In genomic region chr7:70327191-70327590, GRCm38 (mm10) we compare ENCODE assay signal across 25 mouse cellular contexts. TPM values are rescaled to one million over a fixed set of nuclear protein-coding genes. Genes with fewer than 3 reads are reported as not detected.
DNase-seq lines count a peak whose midpoint lies in the region; ATAC-seq lines count a peak whose summit lies in the region.
"Had no signal": no experiment of that assay in that cellular context is flagged by ENCODE, and none has a peak within 500 bp of the region (broad histone marks: within the 10 kb centered on the region; RNA-seq: fewer than 3 reads in every experiment).

No protein-coding gene starts in this region.

- H3K9me3 ChIP-seq in hindbrain, embryonic 10.5 days = no peaks in the 10 kb centered on the region
- H3K9me3 ChIP-seq in hindbrain, embryonic 16.5 days (ENCODE audit: control insufficient read depth, low read length) = no peaks in the 10 kb centered on the region
- no peaks in the 10 kb centered on the region for H3K9me3 ChIP-seq in midbrain, embryonic 13.5 days
- H3K9me3 ChIP-seq: heart, embryonic 15.5 days; liver, embryonic 15.5 days; lung, embryonic 15.5 days; stomach, embryonic 15.5 days had no signal

- H3K27ac ChIP-seq in hindbrain, embryonic 10.5 days = peak overlapping the region; percentile 93
- H3K27ac ChIP-seq in hindbrain, embryonic 16.5 days (ENCODE audit: low read depth, low read length) = no peak overlapping the region
- H3K27ac ChIP-seq in midbrain, embryonic 13.5 days = peak overlapping the region; percentile 60
- H3K27ac ChIP-seq: heart, adult 2 months; heart, embryonic 15.5 days; left cerebral cortex, adult 2 months; liver, embryonic 15.5 days; lung, embryonic 15.5 days; stomach, embryonic 15.5 days had no signal

- H3K4me3 ChIP-seq in hindbrain, embryonic 10.5 days = peak overlapping the region; percentile 46
- H3K4me3 ChIP-seq in hindbrain, embryonic 16.5 days (ENCODE audit: low read length) = no peak overlapping the region
- no peak overlapping the region; the same call in 1 of the 2 replicates for H3K4me3 ChIP-seq in midbrain, embryonic 13.5 days (replicated peaks)
- H3K4me3 ChIP-seq: heart, adult 2 months; heart, embryonic 15.5 days; left cerebral cortex, adult 2 months; liver, embryonic 15.5 days; lung, embryonic 15.5 days; myocyte; stomach, embryonic 15.5 days had no signal

- H3K4me1 ChIP-seq in hindbrain, embryonic 10.5 days (replicated peaks) = peaks cover 80% of the 10 kb centered on the region
- no peaks in the 10 kb centered on the region; the same call in none of the 2 replicates for H3K4me1 ChIP-seq in hindbrain, embryonic 16.5 days (ENCODE audit: control insufficient read depth, insufficient read depth, low read depth, low read length)
- peaks cover 32% of the 10 kb centered on the region for H3K4me1 ChIP-seq in midbrain, embryonic 13.5 days (replicated peaks)
- H3K4me1 ChIP-seq: liver, embryonic 15.5 days had no signal

- H3K9ac ChIP-seq in hindbrain, embryonic 16.5 days (ENCODE audit: low read depth, low read length) = no peak overlapping the region
- no peak overlapping the region; the same call in 1 of the 2 replicates for H3K9ac ChIP-seq in midbrain, embryonic 13.5 days (replicated peaks)
- H3K9ac ChIP-seq: heart, embryonic 15.5 days; liver, embryonic 15.5 days; lung, embryonic 15.5 days; stomach, embryonic 15.5 days had no signal

- 8% methylated on average over 2 of the region's 2 CpGs for WGBS in hindbrain, embryonic 10.5 days
- WGBS in hindbrain, embryonic 16.5 days = 18% methylated on average over 2 of the region's 2 CpGs
- 10% methylated on average over 2 of the region's 2 CpGs for WGBS in midbrain, embryonic 13.5 days

- ATAC-seq in hindbrain, embryonic 16.5 days = no peak
- ATAC-seq in midbrain, embryonic 13.5 days = no peak
- ATAC-seq: inflammation-experienced regulatory T-cells, adult 6 months had no signal

- H3K4me2 ChIP-seq in hindbrain, embryonic 16.5 days (ENCODE audit: low read length) = no peak overlapping the region
- 0 out of 2 replicates have a peak overlapping the region, but pooled peaks have one; percentile 20 for H3K4me2 ChIP-seq in midbrain, embryonic 13.5 days (replicated peaks)
- H3K4me2 ChIP-seq: heart, embryonic 15.5 days; liver, embryonic 15.5 days; lung, embryonic 15.5 days; stomach, embryonic 15.5 days had no signal

- peak; percentile 44 for DNase-seq in embryo, embryonic 10.5 days (ENCODE audit: low spot score)
- DNase-seq in embryo, embryonic 10 days (ENCODE audit: low spot score) = no peak
- DNase-seq in hindbrain, embryonic 10.5 days (ENCODE audit: low spot score) = no peak
- peak; percentile 12 for DNase-seq in Muller cell, postnatal 12 days (ENCODE audit: inconsistent ontology term)
- no peak for DNase-seq in c-Kit-positive CD71-positive TER-119-positive erythroid progenitor cells, embryonic 14.5 days (ENCODE audit: low spot score)
- DNase-seq: adrenal gland, postnatal 10 days; cerebellum, adult 8-10 months; cerebellum, postnatal 36 days; gastrocnemius, postnatal 25 days; heart, adult 2 months; heart, postnatal 36 days; kidney, adult 18-20 months; left cerebral cortex, postnatal 4 days; liver; lung, postnatal 4 days; thymus, postnatal 36 days had no signal

- H3K27me3 ChIP-seq in hindbrain, embryonic 10.5 days (ENCODE audit: insufficient read depth, poor library complexity, severe bottlenecking) = peaks cover 99% of the 10 kb centered on the region
- H3K27me3 ChIP-seq in hindbrain, embryonic 16.5 days (replicated peaks; ENCODE audit: control insufficient read depth, insufficient read depth, low read length) = peaks cover 42% of the 10 kb centered on the region
- peaks cover 98% of the 10 kb centered on the region for H3K27me3 ChIP-seq in midbrain, embryonic 13.5 days

- H3K36me3 ChIP-seq in hindbrain, embryonic 10.5 days = no peaks in the 10 kb centered on the region
- H3K36me3 ChIP-seq in hindbrain, embryonic 16.5 days (ENCODE audit: control insufficient read depth, insufficient read depth, low read length) = no peaks in the 10 kb centered on the region
- no peaks in the 10 kb centered on the region for H3K36me3 ChIP-seq in midbrain, embryonic 13.5 days
- H3K36me3 ChIP-seq: heart, embryonic 15.5 days; liver, embryonic 15.5 days; lung, embryonic 15.5 days; stomach, embryonic 15.5 days had no signal

RNA-seq across cellular contexts. Expression of gene Nr2f2, which starts 39.3 kb away (rescaled TPM):
- polyA plus RNA-seq in hindbrain, embryonic 10.5 days (2016; fragmentation: Nextera tagmentation; extraction: Ambion mirVana) = 83.4 and 86.4 TPM in 2 replicates
- 63.1 and 68.9 TPM in 2 replicates for polyA plus RNA-seq in hindbrain, embryonic 16.5 days (2015; fragmentation: Nextera tagmentation; extraction: Ambion mirVana)
- 132 and 143 TPM in 2 replicates for polyA plus RNA-seq in midbrain, embryonic 13.5 days (2015; fragmentation: Nextera tagmentation; extraction: Ambion mirVana)

Comparison
In these comparisons a context has a peak if more than half of its experiments do, and no peak if none do; other contexts are left out.
1. DNase-seq: peak in embryo, embryonic 10.5 days (single experiment) and Muller cell, postnatal 12 days (single experiment); none in embryo, embryonic 10 days (single experiment), hindbrain, embryonic 10.5 days (single experiment) and c-Kit-positive CD71-positive TER-119-positive erythroid progenitor cells, embryonic 14.5 days (single experiment).